1 mouse cellular context compared by ENCODE assay signal in genomic region chr10:7833377-7834165, GRCm38 (mm10).
TF ChIP-seq lines count a peak whose summit lies in the region.

No protein-coding gene starts in this region.

TF ChIP-seq in CH12.LX, 34 proteins besides CTCF, POLR2A, EP300 and RAD21:
- TF ChIP-seq USF1 (IDR thresholded peaks at IDR 0.05; ENCODE audit: low read depth, low read length) (no peak), TCF12 (IDR thresholded peaks at IDR 0.05; ENCODE audit: low read depth, low read length) (peak; percentile 57; the same call in 1 of the 2 replicates), ZKSCAN1 (IDR thresholded peaks at IDR 0.05; ENCODE audit: borderline replicate concordance, low read depth, low read length) (no peak), MXI1 (IDR thresholded peaks at IDR 0.05; ENCODE audit: low read depth, low read length) (no peak), ZNF384 (IDR thresholded peaks at IDR 0.05; ENCODE audit: low read depth, low read length) (peak; percentile 77), JUND (conservative IDR thresholded peaks at IDR 0.05; ENCODE audit: low read depth, low read length) (0 out of 2 replicates have a peak, but pooled peaks have one; percentile 19), MEF2A (IDR thresholded peaks at IDR 0.05; ENCODE audit: borderline replicate concordance, low read depth, low read length) (peak; percentile 49; the same call in 1 of the 2 replicates), MAZ (IDR thresholded peaks at IDR 0.05; ENCODE audit: low read depth, low read length) (no peak), SMC3 (IDR thresholded peaks at IDR 0.05; ENCODE audit: low read depth, low read length) (peak; percentile 57), NELFE (IDR thresholded peaks at IDR 0.05; ENCODE audit: low read depth, low read length) (0 out of 2 replicates have a peak, but pooled peaks have one; percentile 24), ZMIZ1 (IDR thresholded peaks at IDR 0.05; ENCODE audit: low read depth, low read length) (0 out of 2 replicates have a peak, but pooled peaks have one; percentile 2), KAT2A (IDR thresholded peaks at IDR 0.05; ENCODE audit: insufficient replicate concordance, low read length) (no peak)
TF ChIP-seq in CH12.LX: peak in this region for 7.
